Mouse (Mus musculus) liver, embryonic 14.5 days (tissue): ENCODE data around the gene Morn5.

ENCODE experiments used
- CTCF ChIP-seq: IDR thresholded peaks from 2 replicates; pipeline ENCODE4 v1.5.1; 2016; ENCODE audit warnings: antibody characterized with exemption, low read depth, control low read depth
- EP300 ChIP-seq: IDR thresholded peaks from 2 replicates; pipeline ENCODE4 v1.6.1; 2016; ENCODE audit warnings: antibody characterized with exemption, low read depth

DNA sequence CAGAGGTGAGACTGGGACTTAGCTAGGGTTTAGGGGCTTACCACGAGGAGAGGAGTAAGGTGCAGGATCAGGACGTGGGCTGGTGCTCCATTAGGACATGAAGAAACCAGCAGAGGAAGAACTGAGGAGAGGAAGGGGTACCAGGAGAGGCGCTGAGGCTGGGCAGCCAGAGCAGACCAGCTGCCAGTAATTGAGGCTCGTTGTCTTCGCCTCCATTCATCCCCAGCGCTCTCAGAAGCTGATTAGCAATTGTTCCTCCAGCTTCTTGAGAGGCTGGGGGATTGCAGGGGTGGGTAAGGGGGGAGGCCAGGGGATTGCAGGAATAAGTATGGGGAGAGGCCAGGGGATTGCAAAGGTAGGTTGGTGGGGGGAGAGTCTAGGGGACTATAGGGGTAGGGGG lies 47.1 kb upstream of the Morn5 start:
- TF ChIP-seq EP300: no peak
- no peak for TF ChIP-seq CTCF
